Comparison of ENCODE assay signal across 18 mouse cellular contexts in genomic region chr10:37412401-37412800, GRCm38 (mm10).
"Had no signal": no experiment of that assay in that cellular context is flagged by ENCODE, and none has a peak within 500 bp of the region (broad histone marks: within the 10 kb centered on the region; RNA-seq: fewer than 3 reads in every experiment).

No protein-coding gene starts in this region.

- H3K27me3 ChIP-seq: lung, embryonic 15.5 days; megakaryocyte, embryonic 14.5 days; neural tube, embryonic 12.5 days had no signal

- H3K27ac ChIP-seq: lung, embryonic 15.5 days; macrophage; neural tube, embryonic 12.5 days had no signal

- DNase-seq: liver, postnatal 0 days; lung, adult 2 months; lung, postnatal 14 days; lung, postnatal 36 days; midbrain, embryonic 14.5 days; right cerebral cortex, postnatal 25 days; right cerebral cortex, postnatal 4 days; spleen, adult 18-20 months; thymus, adult 18-20 months; thymus, postnatal 14 days; thymus, postnatal 36 days had no signal

- ATAC-seq: liver, postnatal 0 days; lung, postnatal 0 days; midbrain, embryonic 16.5 days had no signal

- H3K9ac ChIP-seq: liver, postnatal 0 days; lung, embryonic 15.5 days; neural tube, embryonic 12.5 days had no signal

- H3K4me3 ChIP-seq: lung, embryonic 15.5 days; megakaryocyte, embryonic 14.5 days; neural tube, embryonic 12.5 days had no signal

- H3K36me3 ChIP-seq: lung, embryonic 15.5 days; neural tube, embryonic 12.5 days had no signal

- H3K4me1 ChIP-seq: lung, embryonic 15.5 days; megakaryocyte, embryonic 14.5 days; neural tube, embryonic 12.5 days had no signal

- H3K4me2 ChIP-seq: lung, embryonic 15.5 days; midbrain, embryonic 11.5 days; neural tube, embryonic 12.5 days had no signal

- H3K9me3 ChIP-seq: lung, embryonic 15.5 days; megakaryocyte, embryonic 14.5 days; neural tube, embryonic 12.5 days had no signal
